Mouse (Mus musculus) forebrain, embryonic 13.5 days (tissue): ENCODE data around the gene Stat2. TPM values are rescaled to one million over a fixed set of nuclear protein-coding genes. Genes with fewer than 3 reads are reported as not detected.

ENCODE experiments used
- ATAC-seq: fragments of 200-750 bp; cut with Nextera tagmentation; 2 replicates; pipeline ENCODE4 v1.8.0; 2017
- H3K27ac ChIP-seq: fragments of 300-500 bp; sonication (generic); 2 replicates; pipeline ENCODE4 v1.5.1; 2015; ENCODE audit warnings: inconsistent platforms, mild to moderate bottlenecking, moderate library complexity
- H3K27me3 ChIP-seq: fragments of 300-500 bp; sonication (generic); 2 replicates; pipeline ENCODE4 v1.6.1; 2015; ENCODE audit warnings: mild to moderate bottlenecking, inconsistent platforms
- H3K36me3 ChIP-seq: fragments of 300-500 bp; sonication (generic); 2 replicates; pipeline ENCODE4 v1.6.1; 2015; ENCODE audit warnings: mild to moderate bottlenecking, inconsistent platforms; ENCODE audit not compliant: poor library complexity, severe bottlenecking
- H3K4me1 ChIP-seq: fragments of 300-500 bp; sonication (generic); 2 replicates; pipeline ENCODE4 v1.6.1; 2015; ENCODE audit warnings: inconsistent platforms
- H3K4me2 ChIP-seq: fragments of 300-500 bp; sonication (generic); 2 replicates; pipeline ENCODE4 v1.6.1; 2015; ENCODE audit warnings: inconsistent platforms, mild to moderate bottlenecking, moderate library complexity
- H3K4me3 ChIP-seq: fragments of 300-500 bp; sonication (generic); 2 replicates; pipeline ENCODE4 v1.5.1; 2015; ENCODE audit warnings: mild to moderate bottlenecking, inconsistent platforms
- H3K9ac ChIP-seq: fragments of 300-500 bp; sonication (generic); 2 replicates; pipeline ENCODE4 v1.6.1; 2015; ENCODE audit warnings: mild to moderate bottlenecking, inconsistent platforms
- H3K9me3 ChIP-seq: fragments of 300-500 bp; sonication (generic); replicated peaks from 2 replicates; pipeline ENCODE4 v1.6.1; 2016; ENCODE audit warnings: inconsistent platforms
- WGBS: fragments of 180-500 bp; shearing (Covaris S2); methylation state at CpG from one replicate; pipeline ENCODE4 v1.1.7; 2015; 5-methylcytosine and 5-hydroxymethylcytosine counted together
- polyA plus RNA-seq: library from polyadenylated mRNA; unstranded; fragments of >200 nt; fragmentation: Nextera tagmentation; extraction: Ambion mirVana; gene quantifications from 2 replicates; pipeline ENCODE4 v1.2.1, GENCODE M21; 2015

Gene Stat2
- polyA plus RNA-seq, 1 experiment from 2014 or later: 15.3 TPM

DNA sequence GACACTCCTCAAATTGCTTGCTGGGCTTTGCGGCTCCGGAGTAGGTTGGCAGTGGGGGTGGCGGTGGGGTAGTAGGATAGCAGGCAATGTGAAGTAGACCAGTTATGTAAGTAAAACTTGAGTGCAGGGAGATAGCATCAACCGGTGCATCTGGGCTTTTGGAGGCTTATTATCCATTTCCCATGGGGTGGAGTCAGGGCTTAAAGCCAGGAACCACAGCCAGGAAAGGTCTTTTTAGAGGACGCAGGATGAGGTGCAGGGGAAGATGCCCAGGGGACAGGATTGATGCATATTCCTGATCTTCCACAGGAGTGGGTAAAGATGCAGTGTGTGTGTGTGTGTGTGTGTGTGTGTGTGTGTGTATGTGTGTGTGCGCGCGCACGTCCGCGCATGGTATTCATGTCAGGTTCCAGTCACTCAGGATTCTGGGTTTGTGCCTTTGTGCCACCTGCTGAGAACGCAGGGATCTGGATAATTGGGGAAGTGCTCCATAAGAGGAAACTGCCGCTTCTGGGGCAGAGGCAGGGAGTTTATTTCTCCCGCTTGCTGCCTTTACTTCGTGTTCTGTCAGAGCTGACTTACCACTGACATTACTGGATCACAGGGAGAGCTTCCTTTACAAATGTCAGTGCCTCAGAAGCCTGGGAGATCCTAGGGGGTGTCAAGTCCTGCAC is 32.4 kb upstream of the Stat2 start:
- Histone ChIP-seq H3K4me2 (no peak overlapping the region), H3K4me1 (peaks cover 22% of the 10 kb centered on the region), H3K9ac (no peak overlapping the region), H3K9me3 (no peaks in the 10 kb centered on the region), H3K27me3 (no peaks in the 10 kb centered on the region), H3K36me3 (peaks cover 35% of the 10 kb centered on the region), H3K4me3 (no peak overlapping the region), H3K27ac (no peak overlapping the region)
- WGBS: 72% methylated on average over 15 of the region's 15 CpGs
- no peak for ATAC-seq

DNA sequence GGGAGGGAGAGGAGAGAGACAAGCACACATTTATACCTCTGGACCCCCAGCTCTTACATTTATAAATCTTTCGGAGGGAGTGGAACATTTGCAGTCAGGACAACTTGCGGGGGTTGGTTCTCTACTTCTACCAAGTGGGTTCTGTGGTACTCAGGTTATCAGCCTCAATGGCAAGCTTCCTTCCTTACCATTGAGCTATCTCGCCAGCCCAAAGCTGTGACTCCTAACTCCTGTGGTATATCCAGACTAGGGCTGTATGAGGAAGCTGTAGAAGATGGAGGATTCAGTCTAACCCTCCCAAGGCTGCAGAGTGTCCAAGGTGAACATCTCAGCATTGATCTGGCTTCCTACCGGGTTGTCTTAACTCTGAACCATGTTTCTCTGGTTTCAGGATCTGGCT is 31.2 kb upstream of the Stat2 start:
- 94% methylated on average over 4 of the region's 4 CpGs for WGBS
- H3K4me1 ChIP-seq: peaks cover 15% of the 10 kb centered on the region
- H3K4me3 ChIP-seq: no peak overlapping the region
- ATAC-seq: no peak
- H3K27me3 ChIP-seq: no peaks in the 10 kb centered on the region
- H3K9me3 ChIP-seq: no peaks in the 10 kb centered on the region
- H3K4me2 ChIP-seq: no peak overlapping the region
- H3K27ac ChIP-seq: no peak overlapping the region
- H3K9ac ChIP-seq: no peak overlapping the region
- H3K36me3 ChIP-seq: peaks cover 47% of the 10 kb centered on the region

DNA sequence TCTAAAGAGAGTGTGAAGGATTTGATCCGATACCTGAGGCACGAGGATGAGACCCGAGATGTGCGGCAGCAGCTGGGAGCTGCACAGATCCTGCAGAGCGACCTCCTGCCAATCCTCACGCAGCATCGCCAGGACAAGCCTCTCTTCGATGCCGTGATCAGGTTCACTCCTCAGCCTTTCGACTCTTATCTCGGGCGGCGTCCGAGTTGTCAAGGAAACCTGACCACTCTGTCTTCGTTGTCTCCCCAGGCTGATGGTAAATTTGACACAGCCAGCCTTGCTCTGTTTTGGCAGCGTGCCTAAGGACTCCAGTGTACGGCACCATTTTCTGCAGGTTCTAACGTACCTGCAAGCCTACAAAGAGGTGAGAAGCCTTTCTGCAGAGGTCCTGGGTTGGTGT is 30.2 kb upstream of the Stat2 start:
- ATAC-seq: no peak
- 94% methylated on average over 18 of the region's 18 CpGs for WGBS
- Histone ChIP-seq H3K36me3 (peaks cover 57% of the 10 kb centered on the region), H3K4me2 (no peak overlapping the region), H3K9ac (no peak overlapping the region), H3K4me1 (peaks cover 9% of the 10 kb centered on the region; the same call in 1 of the 2 replicates), H3K4me3 (no peak overlapping the region), H3K9me3 (no peaks in the 10 kb centered on the region), H3K27ac (no peak overlapping the region), H3K27me3 (no peaks in the 10 kb centered on the region)

DNA sequence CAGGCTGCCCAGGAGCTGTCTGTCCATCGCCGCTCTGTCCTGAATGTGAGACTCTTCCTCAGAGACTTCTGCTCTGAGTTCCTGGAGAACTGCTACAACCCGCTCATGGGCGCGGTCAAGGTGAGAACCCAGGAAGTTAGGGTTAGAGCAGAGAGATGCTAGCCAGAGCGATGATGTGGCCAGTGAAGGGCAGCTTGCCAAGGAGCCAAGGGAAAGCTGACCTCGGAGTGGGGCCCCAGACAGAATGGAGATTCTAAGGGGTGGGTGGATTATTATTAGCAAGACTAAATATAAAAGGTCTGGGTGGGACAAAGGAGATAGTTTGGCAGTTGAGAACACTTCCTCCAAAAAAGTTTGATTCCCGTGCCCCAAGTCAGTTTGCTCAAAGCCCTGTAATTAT is 27.1 kb upstream of the Stat2 start:
- peaks cover 88% of the 10 kb centered on the region for H3K36me3 ChIP-seq
- 95% methylated on average over 8 of the region's 8 CpGs for WGBS
- H3K9ac ChIP-seq: no peak overlapping the region
- peaks cover 2% of the 10 kb centered on the region; the same call in 1 of the 2 replicates for H3K4me1 ChIP-seq
- H3K4me2 ChIP-seq: no peak overlapping the region
- no peak overlapping the region for H3K27ac ChIP-seq
- ATAC-seq: no peak
- H3K9me3 ChIP-seq: no peaks in the 10 kb centered on the region
- no peak overlapping the region for H3K4me3 ChIP-seq
- no peaks in the 10 kb centered on the region for H3K27me3 ChIP-seq

DNA sequence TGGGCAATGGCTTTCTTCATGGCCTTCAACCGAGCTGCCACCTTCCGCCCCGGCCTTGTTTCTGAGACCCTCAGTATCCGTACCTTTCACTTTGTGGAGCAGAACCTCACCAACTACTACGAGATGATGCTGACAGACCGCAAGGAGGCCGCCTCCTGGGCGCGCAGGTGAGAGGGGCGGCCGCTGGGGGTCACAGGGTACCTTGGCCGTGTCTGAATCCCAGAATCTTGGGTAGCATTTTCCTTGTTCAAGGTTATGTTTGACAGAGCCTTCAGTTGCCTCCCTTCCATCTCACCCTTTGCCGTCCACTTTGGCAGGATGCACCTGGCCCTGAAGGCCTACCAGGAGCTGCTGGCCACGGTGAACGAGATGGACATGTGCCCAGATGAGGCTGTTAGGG is 26.2 kb upstream of the Stat2 start:
- no peak overlapping the region for H3K4me2 ChIP-seq
- 97% methylated on average over 15 of the region's 15 CpGs for WGBS
- H3K9ac ChIP-seq: no peak overlapping the region
- H3K27ac ChIP-seq: no peak overlapping the region
- no peak for ATAC-seq
- H3K4me1 ChIP-seq: no peaks in the 10 kb centered on the region
- no peak overlapping the region for H3K4me3 ChIP-seq
- no peaks in the 10 kb centered on the region for H3K27me3 ChIP-seq
- H3K36me3 ChIP-seq: peaks cover 97% of the 10 kb centered on the region
- H3K9me3 ChIP-seq: no peaks in the 10 kb centered on the region

DNA sequence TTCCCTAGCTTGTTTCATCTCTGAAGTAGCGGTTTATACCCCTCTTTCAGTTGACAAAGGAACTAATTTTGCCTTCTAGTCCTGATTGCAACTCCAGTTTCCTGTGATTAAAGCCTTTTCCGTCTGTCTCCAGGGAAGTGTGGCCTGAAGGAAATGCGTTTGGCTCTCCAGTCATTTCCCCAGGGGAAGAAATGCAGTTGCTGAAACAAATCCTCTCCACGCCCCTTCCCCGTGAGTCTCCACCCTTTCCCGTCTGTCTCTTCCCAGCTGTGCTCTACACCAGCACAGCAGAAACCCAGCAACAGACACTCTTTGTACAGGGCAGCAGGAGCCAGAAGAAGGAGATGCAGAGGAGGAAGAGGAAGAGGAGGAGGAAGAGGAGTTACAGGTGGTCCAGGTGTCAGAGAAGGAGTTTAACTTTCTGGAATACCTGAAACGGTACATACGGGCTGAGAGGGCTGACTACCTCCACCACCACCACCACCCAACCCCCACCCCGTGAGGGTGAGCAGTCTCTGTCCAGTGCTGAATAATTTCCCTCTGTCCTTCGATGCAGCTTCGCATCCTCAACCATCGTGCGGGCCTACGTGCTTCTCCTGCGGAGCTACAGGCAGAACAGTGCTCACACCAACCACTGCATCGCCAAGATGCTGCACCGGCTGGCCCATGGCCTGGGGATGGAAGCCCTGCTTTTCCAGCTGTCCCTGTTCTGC is 23.2 kb upstream of the Stat2 start:
- H3K4me2 ChIP-seq: no peak overlapping the region
- WGBS: 91% methylated on average over 17 of the region's 17 CpGs
- H3K27me3 ChIP-seq: no peaks in the 10 kb centered on the region
- ATAC-seq: no peak
- no peak overlapping the region for H3K9ac ChIP-seq
- no peaks in the 10 kb centered on the region for H3K4me1 ChIP-seq
- H3K4me3 ChIP-seq: no peak overlapping the region
- H3K27ac ChIP-seq: no peak overlapping the region
- no peaks in the 10 kb centered on the region for H3K9me3 ChIP-seq
- H3K36me3 ChIP-seq: peaks cover 100% of the 10 kb centered on the region

DNA sequence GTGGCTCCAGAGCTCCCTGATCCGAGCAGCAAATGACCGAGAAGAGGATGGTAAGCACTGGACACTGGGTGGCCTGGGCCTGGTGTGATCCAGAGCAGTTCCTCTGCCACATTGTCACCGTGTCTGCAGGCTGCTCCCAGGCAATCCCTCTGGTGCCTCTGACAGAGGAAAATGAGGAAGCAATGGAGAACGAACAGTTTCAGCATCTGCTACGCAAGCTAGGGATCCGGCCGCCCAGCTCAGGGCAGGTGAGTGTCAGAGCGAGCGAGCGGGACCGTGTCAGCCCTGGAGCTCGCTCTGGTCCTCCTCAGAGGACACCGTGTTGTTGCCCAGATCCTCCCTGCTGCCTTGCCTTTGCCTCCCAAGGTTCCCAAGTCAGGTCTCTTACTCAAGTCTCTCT is 19.8 kb upstream of the Stat2 start:
- no peaks in the 10 kb centered on the region for H3K9me3 ChIP-seq
- no peak for ATAC-seq
- H3K4me3 ChIP-seq: no peak overlapping the region
- 96% methylated on average over 13 of the region's 13 CpGs for WGBS
- H3K9ac ChIP-seq: no peak overlapping the region
- peaks cover 79% of the 10 kb centered on the region for H3K36me3 ChIP-seq
- H3K4me1 ChIP-seq: no peaks in the 10 kb centered on the region
- H3K4me2 ChIP-seq: no peak overlapping the region
- no peak overlapping the region for H3K27ac ChIP-seq
- H3K27me3 ChIP-seq: no peaks in the 10 kb centered on the region

DNA sequence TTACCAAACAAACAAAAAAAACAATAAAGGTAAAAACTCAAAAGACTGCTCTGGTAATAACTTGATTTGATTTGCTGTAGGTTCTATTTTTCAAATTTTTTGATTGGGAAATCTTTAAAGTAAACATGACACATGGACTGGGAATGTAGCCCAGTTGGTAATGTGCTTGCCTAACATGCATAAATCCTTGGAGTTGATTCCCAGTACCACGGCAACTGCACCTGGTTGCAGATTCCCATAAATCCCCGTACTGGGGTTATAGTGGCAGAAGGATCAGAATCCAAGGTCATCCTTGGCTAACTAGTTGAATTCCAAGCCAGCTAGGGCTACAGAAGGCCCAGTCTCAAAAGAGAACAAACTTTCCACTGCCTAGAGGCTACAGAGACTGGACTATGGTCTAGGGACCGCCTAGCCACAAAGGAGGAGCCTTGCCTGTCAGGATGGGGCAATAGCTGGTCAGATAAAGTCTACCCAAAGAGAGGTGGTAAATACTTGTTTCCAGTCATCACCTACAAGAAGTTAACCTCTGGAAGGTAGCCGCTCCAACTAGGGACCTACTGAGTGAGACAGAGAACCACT is 16.6 kb upstream of the Stat2 start, which contains the start of gene Apon:
Gene Apon, plus strand, starts transcription at position 420 of the 579 bp plus-strand sequence.
- Histone ChIP-seq H3K36me3 (peaks cover 47% of the 10 kb centered on the region), H3K9me3 (no peaks in the 10 kb centered on the region)
- 91% methylated on average over 4 of the region's 4 CpGs for WGBS

DNA sequence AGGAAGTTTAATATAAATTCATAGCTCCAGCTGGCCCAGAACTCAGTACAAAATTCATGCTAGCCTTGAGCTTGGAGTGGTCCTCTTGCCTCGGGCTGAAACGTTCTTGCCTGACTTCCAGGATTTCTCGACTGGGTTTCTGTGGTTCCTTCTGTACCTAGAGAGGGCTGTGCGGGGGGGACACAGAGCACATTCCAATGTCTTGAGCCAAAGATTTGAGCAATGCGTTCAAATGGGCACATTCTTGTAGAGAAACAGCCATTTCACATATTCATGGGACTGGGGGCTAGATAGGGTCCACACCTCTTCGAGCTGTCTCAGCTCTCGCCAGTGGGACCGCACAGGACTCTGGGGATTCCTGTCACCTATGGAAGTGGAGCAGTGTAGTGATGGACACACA is 14.4 kb upstream of the Stat2 start:
- no peak overlapping the region for H3K4me3 ChIP-seq

More for the DNA sequence above, 16.6 kb upstream of the Stat2 start, which contains the start of gene Apon:
- ATAC-seq: no peak
- Histone ChIP-seq H3K4me3 (no peak within 1 kb of the TSS), H3K27me3 (no peaks in the 10 kb centered on the region), H3K27ac (no peak within 1 kb of the TSS), H3K9ac (no peak within 1 kb of the TSS), H3K4me2 (no peak within 1 kb of the TSS), H3K4me1 (no peaks in the 10 kb centered on the region)

DNA sequence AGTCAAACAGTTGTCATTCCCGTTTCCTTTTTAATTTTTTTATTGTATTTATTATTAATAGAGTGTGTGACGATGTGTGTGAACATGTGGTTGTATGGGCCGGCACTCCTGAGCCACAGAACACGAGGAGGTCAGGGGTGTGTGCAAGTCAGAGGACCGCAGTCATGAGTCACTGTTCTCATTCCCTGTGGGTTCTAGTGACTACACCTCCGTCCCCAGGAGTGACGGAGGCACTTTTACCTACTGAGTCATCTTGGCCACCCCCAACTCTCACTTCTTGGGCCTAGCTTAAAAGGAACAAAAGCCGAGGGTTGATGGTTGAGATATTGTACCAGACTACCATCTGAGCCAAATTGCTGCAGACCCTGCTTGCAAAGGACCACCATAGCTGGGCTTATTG is 14.0 kb upstream of the Stat2 start:
- Histone ChIP-seq H3K36me3 (peaks cover 21% of the 10 kb centered on the region), H3K27ac (no peak overlapping the region), H3K9me3 (no peaks in the 10 kb centered on the region), H3K4me3 (no peak overlapping the region), H3K4me1 (no peaks in the 10 kb centered on the region), H3K9ac (no peak overlapping the region), H3K27me3 (no peaks in the 10 kb centered on the region), H3K4me2 (no peak overlapping the region)
- 90% methylated on average over 8 of the region's 8 CpGs for WGBS
- no peak for ATAC-seq

More for the DNA sequence above, 14.4 kb upstream of the Stat2 start:
- Histone ChIP-seq H3K4me2 (no peak overlapping the region), H3K9ac (no peak overlapping the region), H3K9me3 (no peaks in the 10 kb centered on the region), H3K4me1 (no peaks in the 10 kb centered on the region), H3K27me3 (no peaks in the 10 kb centered on the region), H3K27ac (no peak overlapping the region), H3K36me3 (peaks cover 25% of the 10 kb centered on the region)
- no peak for ATAC-seq
- 94% methylated on average over 8 of the region's 8 CpGs for WGBS

DNA sequence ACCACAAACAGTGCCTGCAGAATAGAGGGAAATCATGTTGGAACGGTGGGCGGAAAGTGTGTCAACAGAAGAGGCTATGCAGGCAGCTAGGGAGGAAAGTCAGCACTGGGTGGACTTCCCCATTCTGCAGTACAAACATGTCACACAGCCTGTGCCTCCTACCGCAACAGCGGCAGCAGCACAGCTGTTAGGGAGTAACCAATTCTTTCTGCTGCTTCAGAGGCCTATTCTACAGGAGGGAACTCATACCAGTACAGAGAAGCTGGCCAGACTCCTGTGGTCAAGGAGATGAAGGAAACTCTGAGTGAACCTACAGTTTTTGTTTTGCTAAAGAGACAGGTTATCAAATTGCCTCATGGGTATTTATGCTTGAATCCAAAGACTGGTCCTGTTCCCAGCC is 11.4 kb upstream of the Stat2 start:
- 86% methylated on average over 4 of the region's 4 CpGs for WGBS
- H3K27me3 ChIP-seq: no peaks in the 10 kb centered on the region

DNA sequence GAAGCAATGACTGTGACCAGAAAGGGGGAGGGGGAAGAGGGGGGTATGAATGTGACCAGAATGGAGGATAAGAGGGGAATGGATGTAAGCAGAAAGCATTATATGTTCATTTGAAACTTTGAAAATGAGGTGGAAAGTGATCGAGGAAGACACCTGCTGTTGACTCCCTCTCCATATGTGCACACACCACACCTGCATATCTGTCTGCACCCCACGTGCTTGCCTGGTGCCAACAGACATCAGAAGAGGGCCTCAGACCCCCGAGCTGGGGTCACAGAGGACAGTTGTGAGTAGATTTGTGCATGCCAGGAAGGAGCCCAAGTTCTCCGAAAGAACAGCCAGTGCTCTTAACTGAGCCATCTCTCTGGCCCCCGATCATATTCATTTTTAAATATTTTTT is 10.4 kb upstream of the Stat2 start:
- 89% methylated on average over 5 of the region's 5 CpGs for WGBS
- ATAC-seq: no peak
- no peak overlapping the region for H3K27ac ChIP-seq
- H3K4me1 ChIP-seq: no peaks in the 10 kb centered on the region
- H3K9ac ChIP-seq: no peak overlapping the region
- H3K4me3 ChIP-seq: no peak overlapping the region
- H3K9me3 ChIP-seq: no peaks in the 10 kb centered on the region
- H3K27me3 ChIP-seq: no peaks in the 10 kb centered on the region
- H3K4me2 ChIP-seq: no peak overlapping the region
- no peaks in the 10 kb centered on the region for H3K36me3 ChIP-seq

More for the DNA sequence above, 11.4 kb upstream of the Stat2 start:
- no peaks in the 10 kb centered on the region for H3K36me3 ChIP-seq
- no peak overlapping the region for H3K4me2 ChIP-seq
- no peaks in the 10 kb centered on the region for H3K4me1 ChIP-seq
- no peak for ATAC-seq
- no peak overlapping the region for H3K4me3 ChIP-seq
- no peak overlapping the region for H3K9ac ChIP-seq
- H3K27ac ChIP-seq: no peak overlapping the region
- no peaks in the 10 kb centered on the region for H3K9me3 ChIP-seq
